Mouse (Mus musculus): ENCODE measurements around the gene Ret. TPM values are rescaled to one million over a fixed set of nuclear protein-coding genes. Genes with fewer than 3 reads are reported as not detected.

The Ret gene
- polyA plus RNA-seq, 1 experiment from 2014 or later, result 0.34 TPM

DNA sequence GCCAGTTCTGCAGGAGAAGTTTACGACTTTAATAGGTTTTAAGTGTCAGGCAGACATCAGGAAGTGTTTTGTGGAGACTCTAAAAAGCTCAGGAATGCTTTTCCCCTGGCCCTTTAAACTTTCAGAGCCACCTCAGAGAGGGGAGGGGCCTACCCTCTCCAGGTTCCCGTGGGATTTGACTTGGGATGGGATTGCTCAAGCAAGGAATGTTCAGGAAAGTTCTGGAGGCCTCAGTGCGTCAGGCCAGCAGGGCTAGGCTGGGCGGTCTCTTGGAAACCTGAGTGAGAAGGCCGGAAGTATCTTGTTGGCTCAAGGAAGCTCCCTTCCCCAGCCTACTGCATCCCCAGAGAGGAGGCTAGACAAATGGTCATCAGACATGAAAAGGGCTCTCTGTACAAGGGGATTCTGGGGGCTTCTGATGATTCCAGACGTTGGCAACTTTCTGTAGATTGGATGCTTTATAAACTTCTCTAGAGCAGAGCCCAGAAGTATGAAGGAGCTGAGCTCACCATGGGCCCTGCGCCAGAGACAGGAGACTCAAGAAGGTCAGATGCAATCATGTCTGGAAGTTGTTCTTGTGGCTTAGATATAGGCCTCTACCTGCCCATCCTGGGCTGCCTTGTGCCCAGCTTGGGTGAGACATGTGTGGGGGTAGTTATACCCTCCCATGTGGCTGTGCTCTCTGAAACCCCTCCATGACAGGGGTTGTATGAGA lies 7.8 kb upstream of the Ret start:
- H3K9ac ChIP-seq (ENCODE audit: low read length), result no peak overlapping the region
- ATAC-seq (replicated peaks; ENCODE audit: extremely low read depth, insufficient read depth, low FRiP score), result peak; percentile 18; the same call in 1 of the 2 replicates
- H3K4me2 ChIP-seq (ENCODE audit: low read depth, low read length), result no peak overlapping the region
- no peak overlapping the region for H3K4me3 ChIP-seq (ENCODE audit: low read length)
- H3K4me1 ChIP-seq (ENCODE audit: control insufficient read depth, insufficient read depth, low read length), result no peaks in the 10 kb centered on the region
- no peaks in the 10 kb centered on the region for H3K36me3 ChIP-seq (ENCODE audit: control insufficient read depth, insufficient read depth)
- H3K27ac ChIP-seq (ENCODE audit: low read length), result no peak overlapping the region
- peaks cover 17% of the 10 kb centered on the region for H3K27me3 ChIP-seq (ENCODE audit: control insufficient read depth, insufficient read depth, low read length)
- 44% methylated on average over 7 of the region's 7 CpGs for WGBS
- no peaks in the 10 kb centered on the region for H3K9me3 ChIP-seq (replicated peaks; ENCODE audit: control insufficient read depth, low read length)

DNA sequence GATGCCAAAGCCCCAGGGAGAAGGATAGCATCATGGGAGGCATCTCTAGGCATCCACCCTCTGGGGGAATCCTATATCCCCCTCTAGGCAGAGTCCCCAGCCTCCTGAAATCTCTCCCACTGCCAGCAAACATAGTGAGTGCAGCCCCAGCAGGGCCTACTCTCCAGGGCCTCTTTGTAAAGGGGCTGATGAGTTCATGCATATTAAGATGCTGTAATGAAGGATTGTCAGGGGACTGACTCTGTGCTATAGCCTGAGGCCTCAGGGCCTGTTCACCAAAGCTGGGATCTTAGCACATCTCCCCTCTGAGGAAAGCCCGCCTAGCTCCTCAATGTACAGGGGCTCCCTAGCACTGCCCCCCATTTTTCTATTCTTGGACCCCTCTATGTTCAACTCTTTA lies 6.6 kb upstream of the Ret start:
- H3K36me3 ChIP-seq (ENCODE audit: control insufficient read depth, insufficient read depth), result no peaks in the 10 kb centered on the region
- 95% methylated on average over 1 of the region's 1 CpGs for WGBS

DNA sequence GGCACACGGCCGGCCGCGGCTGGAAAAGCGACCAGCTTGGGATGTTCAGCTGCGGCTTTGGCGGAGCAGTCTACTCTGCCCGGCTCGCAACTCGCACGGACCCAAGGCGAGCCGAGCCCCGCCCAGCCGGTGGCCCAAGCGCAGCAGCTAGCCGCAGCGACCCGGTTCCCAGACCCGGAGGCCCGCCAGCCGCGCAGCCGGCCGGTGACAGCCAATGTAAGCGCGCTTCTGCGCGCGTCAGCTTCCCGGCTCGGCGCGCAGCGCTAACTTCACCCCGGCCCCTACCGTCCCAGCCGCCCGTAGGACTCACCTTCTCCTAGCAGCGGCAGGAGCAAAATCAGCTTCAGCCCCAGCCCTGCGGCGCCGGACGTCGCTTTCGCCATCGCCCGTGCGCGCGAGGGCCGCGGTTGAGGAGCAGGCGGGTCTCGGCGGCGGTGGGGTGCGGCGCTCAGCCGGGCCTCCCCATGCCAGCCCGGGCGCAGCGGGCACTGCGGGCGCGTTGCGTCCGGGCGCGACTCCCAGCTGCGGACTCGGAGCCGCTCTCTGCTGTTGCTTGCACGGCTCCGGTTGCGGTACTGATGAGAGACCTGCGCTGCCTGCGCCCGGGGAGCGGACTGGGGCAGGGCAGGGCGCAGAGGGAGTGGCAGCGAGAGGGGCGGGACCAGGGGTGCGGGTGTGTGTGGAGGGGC lies 623 bp downstream of the Ret start:
- Histone ChIP-seq H3K4me1 (ENCODE audit: control insufficient read depth, insufficient read depth, low read length) (peaks cover 13% of the 10 kb centered on the region), H3K27ac (ENCODE audit: low read length) (no peak overlapping the region), H3K4me3 (ENCODE audit: low read length) (peak overlapping the region; percentile 71), H3K9me3 (replicated peaks; ENCODE audit: control insufficient read depth, low read length) (no peaks in the 10 kb centered on the region), H3K9ac (ENCODE audit: low read length) (peak overlapping the region; percentile 58), H3K27me3 (ENCODE audit: control insufficient read depth, insufficient read depth, low read length) (peaks cover 87% of the 10 kb centered on the region), H3K36me3 (ENCODE audit: control insufficient read depth, insufficient read depth) (no peaks in the 10 kb centered on the region), H3K4me2 (ENCODE audit: low read depth, low read length) (peak overlapping the region; percentile 100)
- WGBS, result under 1% methylated on average over 84 of the region's 84 CpGs
- ATAC-seq (replicated peaks; ENCODE audit: extremely low read depth, insufficient read depth, low FRiP score), result no peak; the same call in 1 of the 2 replicates

More for the DNA sequence above, 6.6 kb upstream of the Ret start:
- no peaks in the 10 kb centered on the region for H3K4me1 ChIP-seq (ENCODE audit: control insufficient read depth, insufficient read depth, low read length)
- H3K27ac ChIP-seq (ENCODE audit: low read length), result no peak overlapping the region
- no peaks in the 10 kb centered on the region for H3K9me3 ChIP-seq (replicated peaks; ENCODE audit: control insufficient read depth, low read length)
- no peak overlapping the region for H3K4me3 ChIP-seq (ENCODE audit: low read length)
- no peak overlapping the region for H3K4me2 ChIP-seq (ENCODE audit: low read depth, low read length)
- no peak overlapping the region for H3K9ac ChIP-seq (ENCODE audit: low read length)
- no peak for ATAC-seq (replicated peaks; ENCODE audit: extremely low read depth, insufficient read depth, low FRiP score)
- peaks cover 28% of the 10 kb centered on the region for H3K27me3 ChIP-seq (ENCODE audit: control insufficient read depth, insufficient read depth, low read length)

DNA sequence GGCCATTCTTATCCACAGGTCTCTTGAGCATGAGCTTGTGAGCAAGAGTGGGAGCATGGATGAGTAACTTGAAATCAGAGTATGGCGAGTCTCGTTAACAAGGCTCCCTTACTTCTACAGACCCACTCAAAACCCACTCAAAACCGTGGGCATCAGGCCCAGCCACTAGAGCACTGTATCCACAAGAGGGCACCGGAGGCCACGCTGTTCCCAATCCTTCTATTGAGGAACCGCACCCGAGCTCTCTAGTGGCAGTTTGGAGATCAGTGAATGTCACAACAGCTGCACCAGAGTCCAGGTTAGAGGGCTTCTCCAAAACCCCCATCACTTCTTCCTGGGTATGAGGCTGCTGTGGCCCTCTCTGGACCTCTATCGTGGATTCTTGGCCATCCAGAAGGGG lies 2.4 kb downstream of the Ret start:
- H3K36me3 ChIP-seq (ENCODE audit: control insufficient read depth, insufficient read depth), result no peaks in the 10 kb centered on the region
- H3K9me3 ChIP-seq (replicated peaks; ENCODE audit: control insufficient read depth, low read length), result no peaks in the 10 kb centered on the region
- no peak overlapping the region for H3K9ac ChIP-seq (ENCODE audit: low read length)
- H3K27me3 ChIP-seq (ENCODE audit: control insufficient read depth, insufficient read depth, low read length), result peaks cover 74% of the 10 kb centered on the region
- H3K4me1 ChIP-seq (ENCODE audit: control insufficient read depth, insufficient read depth, low read length), result peaks cover 13% of the 10 kb centered on the region
- 0 out of 2 replicates have a peak, but pooled peaks have one; percentile 35 for ATAC-seq (replicated peaks; ENCODE audit: extremely low read depth, insufficient read depth, low FRiP score)
- no peak overlapping the region for H3K27ac ChIP-seq (ENCODE audit: low read length)
- no peak overlapping the region for H3K4me2 ChIP-seq (ENCODE audit: low read depth, low read length)
- no peak overlapping the region for H3K4me3 ChIP-seq (ENCODE audit: low read length)
- WGBS, result 23% methylated on average over 8 of the region's 8 CpGs

DNA sequence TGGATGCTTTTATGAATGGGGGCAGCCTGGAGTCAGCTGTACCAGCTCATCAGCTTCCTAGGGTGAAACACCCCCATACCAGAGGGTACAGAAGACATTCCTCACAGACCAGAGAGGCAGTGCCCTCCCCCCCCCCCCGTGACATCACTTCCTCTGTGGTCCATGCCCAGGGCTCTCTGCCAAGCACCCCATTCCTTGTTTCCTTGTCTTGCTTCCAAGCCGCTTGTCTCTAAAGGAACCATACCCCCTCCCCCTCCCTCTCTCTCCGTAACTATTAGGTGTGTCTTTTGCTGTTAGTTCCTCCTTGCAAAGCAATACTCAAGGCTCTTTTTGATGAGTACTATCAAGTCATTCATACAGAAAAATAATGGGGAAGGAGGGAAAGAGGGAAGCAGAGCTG lies 4.6 kb downstream of the Ret start:
- ATAC-seq (replicated peaks; ENCODE audit: extremely low read depth, insufficient read depth, low FRiP score), result no peak
- WGBS, result 24% methylated on average over 3 of the region's 3 CpGs
- H3K9me3 ChIP-seq (replicated peaks; ENCODE audit: control insufficient read depth, low read length), result no peaks in the 10 kb centered on the region
- H3K4me3 ChIP-seq (ENCODE audit: low read length), result no peak overlapping the region
- H3K27me3 ChIP-seq (ENCODE audit: control insufficient read depth, insufficient read depth, low read length), result peaks cover 57% of the 10 kb centered on the region
- no peak overlapping the region for H3K27ac ChIP-seq (ENCODE audit: low read length)
- peaks cover 13% of the 10 kb centered on the region for H3K4me1 ChIP-seq (ENCODE audit: control insufficient read depth, insufficient read depth, low read length)
- no peak overlapping the region for H3K4me2 ChIP-seq (ENCODE audit: low read depth, low read length)
- H3K9ac ChIP-seq (ENCODE audit: low read length), result no peak overlapping the region
- no peaks in the 10 kb centered on the region for H3K36me3 ChIP-seq (ENCODE audit: control insufficient read depth, insufficient read depth)

DNA sequence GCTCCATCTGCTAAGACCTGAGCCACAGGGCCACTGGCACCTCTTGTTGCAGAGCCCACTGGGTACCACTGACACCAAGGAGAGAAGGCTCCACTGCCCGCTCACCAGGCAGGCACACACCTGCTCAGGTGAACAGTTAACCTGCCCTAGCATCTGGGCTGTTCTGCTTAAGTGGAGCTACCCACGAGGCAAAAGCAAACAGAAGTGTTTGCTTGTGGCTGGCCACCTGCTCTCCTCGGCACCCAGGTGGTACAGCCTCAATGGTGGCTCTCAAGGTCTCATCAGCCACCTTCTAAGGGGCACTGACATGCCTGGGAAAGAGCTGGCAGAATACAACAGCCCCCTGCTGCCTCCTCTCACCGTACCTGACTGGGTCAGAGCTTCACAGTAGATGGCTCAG lies 5.3 kb downstream of the Ret start:
- Histone ChIP-seq H3K9ac (ENCODE audit: low read length) (no peak overlapping the region), H3K4me2 (ENCODE audit: low read depth, low read length) (no peak overlapping the region), H3K27ac (ENCODE audit: low read length) (no peak overlapping the region), H3K4me1 (ENCODE audit: control insufficient read depth, insufficient read depth, low read length) (peaks cover 8% of the 10 kb centered on the region), H3K4me3 (ENCODE audit: low read length) (no peak overlapping the region), H3K9me3 (replicated peaks; ENCODE audit: control insufficient read depth, low read length) (no peaks in the 10 kb centered on the region), H3K36me3 (ENCODE audit: control insufficient read depth, insufficient read depth) (no peaks in the 10 kb centered on the region), H3K27me3 (ENCODE audit: control insufficient read depth, insufficient read depth, low read length) (peaks cover 50% of the 10 kb centered on the region)
- WGBS, result 61% methylated on average over 4 of the region's 4 CpGs
- no peak for ATAC-seq (replicated peaks; ENCODE audit: extremely low read depth, insufficient read depth, low FRiP score)

DNA sequence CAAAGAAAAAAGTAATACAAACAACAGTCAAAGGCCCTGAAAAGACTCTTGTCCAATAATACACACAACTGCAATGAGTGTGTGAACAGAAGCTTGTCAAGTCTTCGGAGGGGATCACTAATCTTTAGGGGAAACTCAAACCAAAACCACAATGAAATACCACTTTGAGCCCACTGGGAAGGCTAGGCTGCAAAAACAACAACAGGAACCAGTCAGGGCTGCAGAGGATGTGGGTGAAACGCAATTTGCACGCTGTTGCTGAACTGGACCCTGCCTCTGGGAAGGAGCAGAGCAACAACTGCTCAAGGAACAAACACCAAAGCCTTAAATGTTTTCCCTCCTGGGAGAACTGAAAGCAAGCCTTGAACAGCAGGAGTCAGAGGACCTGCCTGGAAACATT lies 7.8 kb downstream of the Ret start:
- no peaks in the 10 kb centered on the region for H3K36me3 ChIP-seq (ENCODE audit: control insufficient read depth, insufficient read depth)
- H3K4me2 ChIP-seq (ENCODE audit: low read depth, low read length), result no peak overlapping the region
- H3K9ac ChIP-seq (ENCODE audit: low read length), result no peak overlapping the region
- H3K27me3 ChIP-seq (ENCODE audit: control insufficient read depth, insufficient read depth, low read length), result peaks cover 27% of the 10 kb centered on the region
- WGBS, result 46% methylated on average over 3 of the region's 3 CpGs
- H3K4me1 ChIP-seq (ENCODE audit: control insufficient read depth, insufficient read depth, low read length), result no peaks in the 10 kb centered on the region; the same call in 1 of the 2 replicates
- H3K4me3 ChIP-seq (ENCODE audit: low read length), result no peak overlapping the region
- no peak overlapping the region for H3K27ac ChIP-seq (ENCODE audit: low read length)
- no peak for ATAC-seq (replicated peaks; ENCODE audit: extremely low read depth, insufficient read depth, low FRiP score)
- H3K9me3 ChIP-seq (replicated peaks; ENCODE audit: control insufficient read depth, low read length), result no peaks in the 10 kb centered on the region

DNA sequence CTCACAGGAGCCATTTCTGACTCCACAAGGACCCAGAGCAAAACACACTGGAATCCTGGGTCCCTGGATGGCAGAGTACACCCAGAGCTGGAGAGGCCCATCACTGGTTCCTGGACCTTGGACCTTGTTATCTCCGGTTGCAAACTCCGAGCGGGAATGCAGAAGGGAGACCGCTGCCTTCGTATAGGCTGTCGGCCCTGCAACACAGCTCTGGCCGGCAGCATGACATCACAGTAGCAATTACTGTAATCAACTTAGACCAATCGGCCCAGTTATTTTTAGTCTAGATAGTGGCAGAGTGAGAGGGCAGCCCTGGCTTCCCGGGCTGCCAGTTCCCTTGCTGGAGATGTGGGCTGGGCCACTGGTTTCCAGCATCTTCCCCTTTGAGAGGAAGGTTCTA lies 8.9 kb downstream of the Ret start:
- no peak overlapping the region for H3K9ac ChIP-seq (ENCODE audit: low read length)
- H3K36me3 ChIP-seq (ENCODE audit: control insufficient read depth, insufficient read depth), result no peaks in the 10 kb centered on the region
- H3K27me3 ChIP-seq (ENCODE audit: control insufficient read depth, insufficient read depth, low read length), result peaks cover 15% of the 10 kb centered on the region
- 33% methylated on average over 9 of the region's 9 CpGs for WGBS
- no peak overlapping the region for H3K4me3 ChIP-seq (ENCODE audit: low read length)
- H3K4me2 ChIP-seq (ENCODE audit: low read depth, low read length), result no peak overlapping the region
- no peak overlapping the region for H3K27ac ChIP-seq (ENCODE audit: low read length)
- no peaks in the 10 kb centered on the region; the same call in 1 of the 2 replicates for H3K4me1 ChIP-seq (ENCODE audit: control insufficient read depth, insufficient read depth, low read length)
- no peaks in the 10 kb centered on the region for H3K9me3 ChIP-seq (replicated peaks; ENCODE audit: control insufficient read depth, low read length)
- ATAC-seq (replicated peaks; ENCODE audit: extremely low read depth, insufficient read depth, low FRiP score), result no peak

DNA sequence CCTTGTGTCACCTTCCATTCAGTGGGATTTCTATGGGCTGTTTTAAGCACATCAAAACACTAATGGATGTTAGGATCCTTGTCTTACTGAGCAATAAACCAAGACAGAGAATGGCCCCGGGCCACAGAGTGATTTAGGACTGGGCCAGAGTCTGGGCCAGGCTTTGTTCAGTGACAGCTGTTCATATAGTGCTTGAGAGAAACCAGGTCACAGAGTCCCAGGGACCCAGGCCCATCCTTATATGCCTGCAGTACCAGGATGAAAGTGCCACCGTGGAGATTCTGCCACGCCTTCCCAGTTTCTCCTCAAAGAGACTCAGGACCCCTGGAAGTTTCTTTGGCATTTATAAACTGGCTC lies 10.3 kb downstream of the Ret start:
- Histone ChIP-seq H3K27ac (ENCODE audit: low read length) (no peak overlapping the region), H3K36me3 (ENCODE audit: control insufficient read depth, insufficient read depth) (no peaks in the 10 kb centered on the region), H3K4me2 (ENCODE audit: low read depth, low read length) (no peak overlapping the region), H3K9ac (ENCODE audit: low read length) (no peak overlapping the region), H3K9me3 (replicated peaks; ENCODE audit: control insufficient read depth, low read length) (no peaks in the 10 kb centered on the region), H3K4me1 (ENCODE audit: control insufficient read depth, insufficient read depth, low read length) (no peaks in the 10 kb centered on the region; the same call in 1 of the 2 replicates), H3K27me3 (ENCODE audit: control insufficient read depth, insufficient read depth, low read length) (peaks cover 11% of the 10 kb centered on the region), H3K4me3 (ENCODE audit: low read length) (no peak overlapping the region)
- 89% methylated on average over 3 of the region's 3 CpGs for WGBS
- no peak for ATAC-seq (replicated peaks; ENCODE audit: extremely low read depth, insufficient read depth, low FRiP score)
